Mouse (Mus musculus): Measurements from ENCODE around the gene Usp30. TPM values are rescaled to one million over a fixed set of nuclear protein-coding genes. Genes with fewer than 3 reads are reported as not detected.

Gene Usp30
- 10.7 and 10.8 TPM in 2 replicates for polyA plus RNA-seq (2014; fragmentation: Nextera tagmentation; extraction: Ambion mirVana)

DNA sequence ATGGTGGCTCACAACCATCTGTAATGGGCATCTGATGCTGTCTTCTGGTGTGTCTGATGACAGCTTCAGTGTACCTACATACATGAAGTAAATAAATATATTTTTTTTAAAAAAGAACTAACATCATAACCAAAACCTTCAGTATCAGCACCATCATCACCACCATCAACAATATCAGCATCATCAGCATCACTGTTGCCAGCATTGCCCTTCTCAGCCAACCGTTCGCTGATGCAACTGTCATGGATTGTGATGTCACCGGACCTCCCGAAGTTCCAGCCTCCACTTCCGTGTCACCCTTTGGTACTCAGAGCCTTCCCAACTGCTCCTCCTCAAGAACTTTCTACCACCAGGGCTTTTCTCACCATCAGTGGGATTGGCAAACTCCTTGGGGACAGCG, at the start of gene Usp30:
Usp30 (plus strand) TSS at position 301 of the 400 bp plus-strand sequence.
- DNase-seq: no peak
- WGBS: 89% methylated on average over 6 of the region's 6 CpGs
- no peak within 1 kb of the TSS for H3K27ac ChIP-seq (ENCODE audit: low read depth)
- no peaks in the 10 kb centered on the region for H3K9me3 ChIP-seq (ENCODE audit: low read depth, low read length)
- no peak for TF ChIP-seq CTCF (IDR thresholded peaks at IDR 0.05; ENCODE audit: low read depth)
- no peak within 1 kb of the TSS for H3K4me2 ChIP-seq
- H3K27me3 ChIP-seq (ENCODE audit: insufficient read depth, low read length): no peaks in the 10 kb centered on the region
- no peak for ATAC-seq (ENCODE audit: insufficient read depth)
- H3K4me1 ChIP-seq (ENCODE audit: insufficient read depth): no peaks in the 10 kb centered on the region
- H3K9ac ChIP-seq: no peak within 1 kb of the TSS
- H3K4me3 ChIP-seq (ENCODE audit: low read depth, low read length): no peak within 1 kb of the TSS
- H3K36me3 ChIP-seq (ENCODE audit: insufficient read depth): no peaks in the 10 kb centered on the region

DNA sequence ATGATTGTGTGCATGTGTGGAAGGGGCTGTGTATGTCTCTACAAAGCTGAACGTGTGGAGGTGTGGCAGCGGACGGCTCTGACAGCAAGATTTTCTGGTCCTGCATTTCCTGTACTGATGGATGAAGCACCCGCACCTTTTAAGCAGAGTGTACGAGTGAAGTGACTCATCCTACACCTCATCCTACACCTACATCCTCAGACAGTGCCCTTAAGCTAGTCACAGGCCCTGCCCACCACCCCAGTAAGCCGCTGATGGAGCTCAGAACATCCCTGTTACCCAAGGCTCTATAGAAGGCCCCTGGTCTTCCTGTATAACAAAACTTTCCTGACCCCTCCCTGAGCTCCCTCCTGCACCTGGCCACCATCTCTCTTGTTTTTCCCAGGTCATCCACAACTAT, 40.9 kb upstream of the Usp30 start:
- DNase-seq: no peak

DNA sequence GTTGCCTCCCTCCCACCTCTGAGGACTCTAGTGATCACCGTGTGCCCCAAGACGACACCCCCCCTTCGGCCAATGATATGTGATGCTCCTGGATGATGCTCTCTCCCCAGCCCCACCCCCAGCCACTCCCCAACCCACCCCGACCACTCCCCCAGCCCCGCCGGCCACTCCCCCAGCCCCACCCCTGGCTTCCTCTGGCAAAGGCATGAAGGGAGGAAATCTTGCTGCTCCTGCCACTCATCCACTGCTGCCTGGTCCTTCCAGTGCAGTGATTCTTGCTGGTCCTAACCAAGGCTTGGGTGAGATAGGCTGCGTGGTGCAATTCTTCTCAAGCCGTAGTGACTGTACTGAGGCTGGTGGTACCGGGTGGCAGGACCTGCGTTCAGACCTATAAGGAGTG, 40.4 kb upstream of the Usp30 start:
- Histone ChIP-seq H3K27me3 (ENCODE audit: insufficient read depth, low read length) (no peaks in the 10 kb centered on the region), H3K4me3 (ENCODE audit: low read depth, low read length) (no peak overlapping the region), H3K36me3 (ENCODE audit: insufficient read depth) (no peaks in the 10 kb centered on the region), H3K9me3 (ENCODE audit: low read depth, low read length) (no peaks in the 10 kb centered on the region), H3K27ac (ENCODE audit: low read depth) (no peak overlapping the region), H3K9ac (no peak overlapping the region), H3K4me1 (ENCODE audit: insufficient read depth) (0 out of 2 replicates have a peak, but pooled peaks cover 4% of the 10 kb centered on the region), H3K4me2 (no peak overlapping the region)
- WGBS: 11% methylated on average over 10 of the region's 10 CpGs
- DNase-seq (peak; percentile 23), ATAC-seq (ENCODE audit: insufficient read depth) (no peak)
- TF ChIP-seq CTCF (IDR thresholded peaks at IDR 0.05; ENCODE audit: low read depth): no peak

More for the DNA sequence above, 40.9 kb upstream of the Usp30 start:
- H3K4me1 ChIP-seq (ENCODE audit: insufficient read depth): 0 out of 2 replicates have a peak, but pooled peaks cover 4% of the 10 kb centered on the region
- H3K27me3 ChIP-seq (ENCODE audit: insufficient read depth, low read length): no peaks in the 10 kb centered on the region
- 45% methylated on average over 6 of the region's 6 CpGs for WGBS
- no peak for TF ChIP-seq CTCF (IDR thresholded peaks at IDR 0.05; ENCODE audit: low read depth)
- ATAC-seq (ENCODE audit: insufficient read depth): no peak
- no peaks in the 10 kb centered on the region for H3K36me3 ChIP-seq (ENCODE audit: insufficient read depth)
- no peak overlapping the region for H3K9ac ChIP-seq
- H3K9me3 ChIP-seq (ENCODE audit: low read depth, low read length): no peaks in the 10 kb centered on the region
- H3K4me2 ChIP-seq: no peak overlapping the region
- H3K4me3 ChIP-seq (ENCODE audit: low read depth, low read length): no peak overlapping the region
- H3K27ac ChIP-seq (ENCODE audit: low read depth): no peak overlapping the region

DNA sequence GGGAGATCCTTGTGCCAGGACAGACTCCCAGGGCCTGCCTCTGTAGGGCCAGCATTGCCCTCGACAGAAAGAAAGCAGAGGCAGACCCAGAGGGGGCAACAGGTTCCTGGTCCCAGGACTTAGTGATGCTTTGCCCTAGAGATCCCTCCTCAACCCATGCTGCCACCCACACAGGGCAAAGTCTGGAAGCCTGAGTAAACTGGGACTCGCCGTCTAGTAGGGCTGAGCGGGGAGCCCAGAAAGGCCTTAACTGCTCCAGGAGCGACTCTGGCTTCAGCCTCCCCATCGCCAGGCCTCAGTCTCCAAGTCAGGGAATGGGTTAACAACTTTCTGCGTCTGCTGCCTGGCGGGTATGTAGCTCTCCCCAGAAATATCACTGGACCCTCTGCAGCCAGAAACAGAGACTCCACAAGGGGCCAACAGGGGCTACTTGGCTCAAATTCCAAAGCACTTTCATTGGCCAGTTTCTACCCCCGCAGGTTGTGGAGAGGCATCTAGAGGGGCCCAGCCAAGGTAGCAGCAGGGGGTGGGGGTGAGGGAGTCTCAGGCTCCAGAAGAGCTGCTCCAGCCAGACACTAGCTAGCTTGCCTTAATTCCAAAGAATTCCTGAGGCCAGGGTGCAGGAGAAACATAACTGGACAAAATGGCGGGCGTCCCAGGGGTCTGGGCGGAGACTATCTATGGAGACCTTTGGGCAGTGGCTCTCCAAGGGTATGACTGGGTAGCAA, 37.9 kb upstream of the Usp30 start:
- no peak for ATAC-seq (ENCODE audit: insufficient read depth)
- Histone ChIP-seq H3K4me2 (no peak overlapping the region), H3K4me3 (ENCODE audit: low read depth, low read length) (no peak overlapping the region), H3K36me3 (ENCODE audit: insufficient read depth) (no peaks in the 10 kb centered on the region), H3K9me3 (ENCODE audit: low read depth, low read length) (no peaks in the 10 kb centered on the region), H3K27ac (ENCODE audit: low read depth) (no peak overlapping the region), H3K4me1 (ENCODE audit: insufficient read depth) (0 out of 2 replicates have a peak, but pooled peaks cover 4% of the 10 kb centered on the region), H3K9ac (no peak overlapping the region), H3K27me3 (ENCODE audit: insufficient read depth, low read length) (no peaks in the 10 kb centered on the region)
- no peak for DNase-seq
- 80% methylated on average over 12 of the region's 12 CpGs for WGBS
- TF ChIP-seq CTCF (IDR thresholded peaks at IDR 0.05; ENCODE audit: low read depth): no peak

DNA sequence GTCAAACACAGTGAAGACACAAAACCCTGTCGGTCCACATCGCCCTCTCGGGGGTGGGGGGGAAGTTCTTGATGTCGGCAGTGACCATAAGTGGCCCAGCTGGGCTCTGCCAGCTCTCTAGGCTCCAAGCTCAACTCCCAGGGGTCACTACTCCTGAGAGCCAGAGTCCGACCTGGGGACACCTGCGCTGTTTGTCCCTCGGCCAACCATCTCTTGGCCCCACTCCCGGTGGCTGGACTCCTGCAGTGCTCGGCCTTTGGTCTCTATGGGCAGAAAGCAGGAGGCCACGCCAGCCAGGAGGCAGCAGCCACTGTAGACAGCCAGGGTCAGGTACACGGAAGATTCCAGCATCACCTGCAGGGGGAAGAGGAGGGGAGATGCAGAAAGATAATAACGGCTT, 37.1 kb upstream of the Usp30 start:
- Histone ChIP-seq H3K27me3 (ENCODE audit: insufficient read depth, low read length) (no peaks in the 10 kb centered on the region), H3K27ac (ENCODE audit: low read depth) (no peak overlapping the region), H3K9me3 (ENCODE audit: low read depth, low read length) (no peaks in the 10 kb centered on the region), H3K9ac (no peak overlapping the region), H3K4me1 (ENCODE audit: insufficient read depth) (0 out of 2 replicates have a peak, but pooled peaks cover 4% of the 10 kb centered on the region), H3K4me3 (ENCODE audit: low read depth, low read length) (no peak overlapping the region), H3K36me3 (ENCODE audit: insufficient read depth) (no peaks in the 10 kb centered on the region), H3K4me2 (no peak overlapping the region)
- no peak for DNase-seq
- WGBS: 82% methylated on average over 12 of the region's 12 CpGs
- TF ChIP-seq CTCF (IDR thresholded peaks at IDR 0.05; ENCODE audit: low read depth): no peak
- ATAC-seq (ENCODE audit: insufficient read depth): no peak

DNA sequence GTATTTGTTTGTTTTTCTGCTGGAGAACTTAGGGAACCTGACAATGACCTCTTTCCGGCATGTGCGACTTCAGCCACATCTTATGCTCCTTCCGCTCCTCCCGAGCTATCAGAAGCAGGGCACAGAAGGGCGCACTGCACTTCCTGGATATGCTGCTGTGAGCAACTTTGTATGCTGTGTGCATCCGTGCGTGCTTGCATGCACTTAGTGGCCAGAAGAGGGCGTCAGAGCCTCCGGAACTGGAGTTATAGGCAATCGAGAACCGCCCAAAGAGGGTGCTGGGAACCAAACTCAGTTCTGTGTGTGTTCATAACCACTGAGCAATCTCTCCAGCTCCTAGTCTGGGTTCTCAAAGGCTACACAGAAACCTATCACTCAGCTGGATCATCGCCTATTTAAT, 34.6 kb upstream of the Usp30 start:
- Histone ChIP-seq H3K4me2 (no peak overlapping the region), H3K27me3 (ENCODE audit: insufficient read depth, low read length) (no peaks in the 10 kb centered on the region), H3K36me3 (ENCODE audit: insufficient read depth) (no peaks in the 10 kb centered on the region), H3K4me3 (ENCODE audit: low read depth, low read length) (no peak overlapping the region), H3K27ac (ENCODE audit: low read depth) (no peak overlapping the region), H3K4me1 (ENCODE audit: insufficient read depth) (no peaks in the 10 kb centered on the region), H3K9me3 (ENCODE audit: low read depth, low read length) (no peaks in the 10 kb centered on the region), H3K9ac (no peak overlapping the region)
- ATAC-seq (ENCODE audit: insufficient read depth) (no peak), DNase-seq (no peak)
- 85% methylated on average over 12 of the region's 12 CpGs for WGBS
- TF ChIP-seq CTCF (IDR thresholded peaks at IDR 0.05; ENCODE audit: low read depth): no peak

DNA sequence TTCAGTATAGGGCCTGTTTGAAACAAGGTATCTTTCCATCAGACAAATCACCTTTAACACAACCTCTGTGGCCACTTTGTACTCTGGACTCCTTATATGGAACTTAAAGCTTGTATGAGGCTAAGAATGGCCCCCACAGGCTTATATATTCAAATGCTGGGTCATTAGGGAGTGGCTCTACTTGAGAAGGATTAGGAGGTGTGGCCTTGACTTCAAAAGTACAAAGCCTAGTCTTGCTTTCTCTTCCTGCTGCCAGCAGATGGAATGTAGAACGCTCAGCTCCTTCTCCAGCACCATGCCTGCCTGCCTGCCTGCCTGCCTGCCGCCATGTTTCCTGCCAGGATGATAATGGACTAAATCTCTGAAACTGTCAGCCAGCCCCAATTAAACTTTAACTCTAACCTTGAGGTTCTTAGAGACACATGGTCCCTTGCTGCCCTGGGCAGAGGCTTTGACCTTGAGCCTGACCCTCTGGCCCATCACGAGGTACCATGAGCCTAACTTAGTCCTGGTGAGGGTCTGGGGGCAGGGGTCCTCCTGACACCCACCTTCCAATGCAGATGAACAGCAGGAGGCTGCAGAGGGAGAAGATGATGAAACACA, 33.0 kb upstream of the Usp30 start:
- no peak for TF ChIP-seq CTCF (IDR thresholded peaks at IDR 0.05; ENCODE audit: low read depth)
- Histone ChIP-seq H3K9me3 (ENCODE audit: low read depth, low read length) (no peaks in the 10 kb centered on the region), H3K9ac (no peak overlapping the region), H3K27me3 (ENCODE audit: insufficient read depth, low read length) (no peaks in the 10 kb centered on the region), H3K36me3 (ENCODE audit: insufficient read depth) (no peaks in the 10 kb centered on the region), H3K4me2 (no peak overlapping the region), H3K4me3 (ENCODE audit: low read depth, low read length) (no peak overlapping the region), H3K4me1 (ENCODE audit: insufficient read depth) (no peaks in the 10 kb centered on the region), H3K27ac (ENCODE audit: low read depth) (no peak overlapping the region)
- DNase-seq (no peak), ATAC-seq (ENCODE audit: insufficient read depth) (no peak)
- WGBS: 73% methylated on average over 3 of the region's 3 CpGs

Measured in lung, embryonic 14.5 days (tissue).